ENCODE assay signal across 32 mouse cellular contexts in the genomic region with DNA sequence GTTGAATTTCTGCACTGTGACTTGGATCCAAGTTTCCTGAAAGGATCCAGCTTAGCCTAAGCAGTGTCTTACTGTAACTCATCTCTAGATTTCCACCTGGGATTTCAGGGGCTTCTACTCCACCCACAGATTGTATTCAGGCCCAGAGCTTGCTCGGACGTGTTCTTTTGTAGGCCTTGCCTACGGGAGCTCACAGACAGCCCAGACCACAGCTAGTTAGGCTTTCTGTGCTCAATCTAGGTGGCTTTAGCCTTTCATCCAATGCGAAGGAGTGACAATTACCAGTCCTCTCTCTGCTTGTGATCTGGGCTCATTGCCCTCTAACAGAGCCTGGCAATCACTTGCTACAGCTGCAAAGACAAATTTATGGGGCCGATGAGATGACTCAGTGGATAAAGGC. TPM values are rescaled to one million over a fixed set of nuclear protein-coding genes. Genes with fewer than 3 reads are reported as not detected.
DNase-seq lines count a peak whose midpoint lies in the region; ATAC-seq and TF ChIP-seq lines count a peak whose summit lies in the region.
"Had no signal": no experiment of that assay in that cellular context is flagged by ENCODE, and none has a peak within 500 bp of the region (broad histone marks: within the 10 kb centered on the region; RNA-seq: fewer than 3 reads in every experiment).

No protein-coding gene starts in this region.

- peak; percentile 55 for ATAC-seq in Patski
- no peak for ATAC-seq in forebrain, embryonic 14.5 days
- ATAC-seq in monocyte, adult 5-6 weeks (replicated peaks; ENCODE audit: insufficient number of reproducible peaks, low FRiP score, low TSS enrichment, poor library complexity, severe bottlenecking): no peak
- ATAC-seq: activated CD4-positive, CD25-positive, alpha-beta regulatory T cell, adult 4 months; CD4-positive, CD25-positive, alpha-beta regulatory T cell, adult 4 months; forebrain, embryonic 13.5 days; forebrain, postnatal 0 days; hindbrain, embryonic 16.5 days; intestine, embryonic 15.5 days had no signal

- peaks cover 7% of the 10 kb centered on the region for H3K36me3 ChIP-seq in forebrain, embryonic 14.5 days (ENCODE audit: control insufficient read depth, insufficient read depth, low read length)
- H3K36me3 ChIP-seq: embryonic facial prominence, embryonic 12.5 days; intestine, embryonic 15.5 days had no signal

- H3K4me2 ChIP-seq in forebrain, embryonic 14.5 days (ENCODE audit: low read length): no peak overlapping the region
- H3K4me2 ChIP-seq: embryonic facial prominence, embryonic 12.5 days; embryonic facial prominence, embryonic 15.5 days; forebrain, embryonic 13.5 days; heart, embryonic 11.5 days; hindbrain, embryonic 13.5 days; intestine, embryonic 15.5 days had no signal

- in situ Hi-C loops in Patski (cut with MboI; ENCODE audit: low pct_unique_long_range_greater_than_20kb): no loop called here

- no peaks in the 10 kb centered on the region for H3K9me3 ChIP-seq in forebrain, embryonic 14.5 days (replicated peaks; ENCODE audit: control insufficient read depth, low read length)
- H3K9me3 ChIP-seq: embryonic facial prominence, embryonic 12.5 days; embryonic facial prominence, embryonic 15.5 days; forebrain, embryonic 13.5 days; hindbrain, embryonic 10.5 days; hindbrain, embryonic 13.5 days; intestine, embryonic 15.5 days had no signal

- WGBS in forebrain, embryonic 14.5 days: 85% methylated on average over 5 of the region's 5 CpGs

- POLR2A ChIA-PET in Patski (lab: Charles Lee): interaction anchor here (0.9 to 1.3 kb wide), 2 partner anchors 8 to 10 kb away, joined by 3 to 5 read pairs; a partner anchor contains a TSS

- no peaks in the 10 kb centered on the region for H3K27me3 ChIP-seq in Patski
- no peaks in the 10 kb centered on the region for H3K27me3 ChIP-seq in forebrain, embryonic 14.5 days (replicated peaks; ENCODE audit: control insufficient read depth, insufficient read depth, low read length)
- H3K27me3 ChIP-seq: embryonic facial prominence, embryonic 12.5 days; embryonic facial prominence, embryonic 15.5 days; forebrain, embryonic 13.5 days; hindbrain, embryonic 13.5 days; intestine, embryonic 15.5 days had no signal

- CTCF ChIA-PET in Patski (lab: Charles Lee): interaction anchor here (1.2 to 2.9 kb wide), 4 partner anchors 9 to 87 kb away, joined by 3 to 8 read pairs (median 4); no protein-coding TSS in a partner anchor

- H3K4me1 ChIP-seq in forebrain, embryonic 14.5 days (ENCODE audit: control insufficient read depth, insufficient read depth, low read length): no peaks in the 10 kb centered on the region
- H3K4me1 ChIP-seq: embryonic facial prominence, embryonic 12.5 days; embryonic facial prominence, embryonic 15.5 days; forebrain, embryonic 13.5 days; hindbrain, embryonic 10.5 days; hindbrain, embryonic 13.5 days; intestine, embryonic 15.5 days had no signal

- TF ChIP-seq CTCF in Patski (IDR thresholded peaks at IDR 0.05): no peak

- no peak overlapping the region for H3K9ac ChIP-seq in forebrain, embryonic 14.5 days (ENCODE audit: low read length)
- H3K9ac ChIP-seq: embryonic facial prominence, embryonic 12.5 days; embryonic facial prominence, embryonic 15.5 days; forebrain, embryonic 13.5 days; forebrain, postnatal 0 days; hindbrain, embryonic 13.5 days; intestine, embryonic 15.5 days had no signal

- H3K4me3 ChIP-seq in forebrain, embryonic 14.5 days (ENCODE audit: low read depth, low read length): no peak overlapping the region
- H3K4me3 ChIP-seq: embryonic facial prominence, embryonic 12.5 days; embryonic facial prominence, embryonic 15.5 days; erythroblast, embryonic 14.5 days; forebrain, embryonic 13.5 days; hindbrain, embryonic 10.5 days; hindbrain, embryonic 13.5 days; intestine, embryonic 15.5 days had no signal

- intact Hi-C loops in heart, postnatal 10 days (cut with DNase I): no loop called here

- no peak overlapping the region for H3K27ac ChIP-seq in forebrain, embryonic 14.5 days (ENCODE audit: low read depth, low read length)
- H3K27ac ChIP-seq: embryonic facial prominence, embryonic 12.5 days; embryonic facial prominence, embryonic 15.5 days; forebrain, embryonic 13.5 days; hindbrain, embryonic 10.5 days; hindbrain, embryonic 13.5 days; intestine, embryonic 15.5 days had no signal

- peak; percentile 57 for DNase-seq in heart, adult 11 months
- DNase-seq in heart, postnatal 10 days: no peak
- peak; percentile 82 for DNase-seq in Patski (ENCODE audit: low read depth, low spot score)
- peak; percentile 49 for DNase-seq in gonadal fat pad, adult 2 months (ENCODE audit: low read depth)
- no peak for DNase-seq in Muller cell, postnatal 12 days (ENCODE audit: inconsistent ontology term)
- DNase-seq in gastrocnemius, adult 18-20 months (ENCODE audit: low spot score): no peak
- no peak for DNase-seq in forebrain, embryonic 14.5 days (ENCODE audit: low spot score)
- DNase-seq: adrenal gland, postnatal 10 days; B cell, adult 2 months; cerebellum, adult 18-20 months; cerebellum, adult 9-10 months; cerebellum, postnatal 14 days; forebrain, postnatal 0 days; gastrocnemius, postnatal 25 days; heart, postnatal 36 days; kidney, adult 11 months had no signal

RNA-seq across cellular contexts. Expression of a gene that starts 8.3 kb away (rescaled TPM):
- total RNA-seq in heart, postnatal 10 days (2021): 1 to 10 TPM; 5.2 to 5.7 TPM
- polyA plus RNA-seq in Patski (2021): 34.2 TPM
- 8.3 TPM in 2 replicates for polyA plus RNA-seq in gonadal fat pad, adult 2 months (2012; rRNA removed)
- 1 to 10 TPM; 2.4 to 2.7 TPM for total RNA-seq in gastrocnemius, adult 18-20 months (2021)
- polyA plus RNA-seq in forebrain, embryonic 14.5 days (2014; fragmentation: Nextera tagmentation; extraction: Ambion mirVana): 22.1 and 28.1 TPM in 2 replicates
- total RNA-seq in monocyte, adult 5-6 weeks (2017): 1.3 to 5.3 TPM (median 3.6 TPM) in 3 replicates

RNA-seq across cellular contexts. Expression of a gene that starts 12.9 kb away (rescaled TPM):
- 1 to 10 TPM in 1 of 2 experiments, not detected in 1; 1.8 TPM for total RNA-seq in heart, postnatal 10 days (2021)
- 18.1 TPM for polyA plus RNA-seq in Patski (2021)
- 0.38 TPM in 1 of 2 replicates, not detected in the other for polyA plus RNA-seq in gonadal fat pad, adult 2 months (2012; rRNA removed)
- total RNA-seq in gastrocnemius, adult 18-20 months (2021): under 1 TPM in 1 of 2 experiments, not detected in 1; 0.39 TPM
- 1.1 TPM in 1 of 2 replicates, not detected in the other for polyA plus RNA-seq in forebrain, embryonic 14.5 days (2014; fragmentation: Nextera tagmentation; extraction: Ambion mirVana)
- total RNA-seq in monocyte, adult 5-6 weeks (2017): 1.1 to 17.3 TPM in 2 of 3 replicates, not detected in the other
- total RNA-seq: gastrocnemius, adult 8-10 months had no signal
- polyA plus RNA-seq: activated CD4-positive, CD25-positive, alpha-beta regulatory T cell, adult 4 months; CD4-positive, CD25-positive, alpha-beta regulatory T cell, adult 4 months; embryonic facial prominence, embryonic 15.5 days; heart, embryonic 11.5 days; heart, embryonic 14.5 days; heart, postnatal 0 days; hindbrain, embryonic 10.5 days; intestine, embryonic 15.5 days had no signal

RNA-seq across cellular contexts. Expression of a gene that starts 34.5 kb away (rescaled TPM):
- total RNA-seq in heart, postnatal 10 days (2021): under 1 TPM in 1 of 2 experiments, not detected in 1; 0.35 TPM
- 0.09 TPM for polyA plus RNA-seq in Patski (2021)
- 0.24 and 0.30 TPM in 2 replicates for polyA plus RNA-seq in gonadal fat pad, adult 2 months (2012; rRNA removed)
- not detected for total RNA-seq in gastrocnemius, adult 18-20 months (2021)
- polyA plus RNA-seq in forebrain, embryonic 14.5 days (2014; fragmentation: Nextera tagmentation; extraction: Ambion mirVana): 0.20 and 0.41 TPM in 2 replicates
- total RNA-seq in monocyte, adult 5-6 weeks (2017): not detected in 3 replicates
- total RNA-seq: forebrain, postnatal 0 days; granulocyte monocyte progenitor cell, adult 5-6 weeks had no signal
- polyA plus RNA-seq: erythroblast, embryonic 14.5 days had no signal

Comparison
In these comparisons a context has a peak if more than half of its experiments do, and no peak if none do; other contexts are left out.
1. DNase-seq: peak in heart, adult 11 months (single experiment), Patski (single experiment) and gonadal fat pad, adult 2 months (single experiment); none in heart, postnatal 10 days (0 of 2), Muller cell, postnatal 12 days (single experiment), gastrocnemius, adult 18-20 months (single experiment) and forebrain, embryonic 14.5 days (single experiment).